Mouse (Mus musculus) right cerebral cortex, postnatal 25 days (tissue): Measurements from ENCODE around the gene A230050P20Rik.
"Not testable (repeated sequence)": the region's sequence is repeated elsewhere in the genome, so short reads cannot be mapped to it uniquely, and the experiment has no call there.

Source experiments
- DNase-seq: peaks from one replicate; pipeline ENCODE4 v3.0.0; 2022

The A230050P20Rik gene

DNA sequence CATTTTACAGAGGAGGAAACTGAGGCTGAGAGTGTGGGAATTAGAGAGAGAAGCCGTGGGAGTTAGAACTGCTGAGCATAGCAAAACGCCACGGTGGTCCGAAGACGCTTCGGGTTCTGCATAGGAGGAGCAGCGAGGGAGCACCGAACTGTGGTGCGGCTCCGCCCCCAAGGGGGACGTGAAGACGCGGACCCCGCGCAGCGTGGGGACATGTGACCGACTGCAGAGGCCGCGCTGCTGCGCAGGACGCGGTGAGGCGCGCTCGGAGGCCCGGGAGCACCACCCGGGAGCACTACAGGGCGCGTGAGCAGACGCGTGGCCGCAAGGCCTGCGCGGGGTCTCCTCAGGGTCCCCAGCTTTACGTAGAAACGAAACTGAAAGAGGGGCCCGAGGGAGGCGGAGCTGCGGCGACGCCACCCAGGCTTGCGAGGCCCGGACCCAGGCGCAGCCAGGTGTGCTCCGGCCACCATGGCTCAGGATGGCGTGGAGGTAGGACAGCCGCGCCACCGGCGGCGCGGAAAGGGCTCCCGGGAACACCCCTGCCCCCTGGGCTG lies at the start of gene A230050P20Rik:
A230050P20Rik (plus strand) TSS at position 195 of the 554 bp plus-strand sequence.
- DNase-seq: peak; percentile 83

DNA sequence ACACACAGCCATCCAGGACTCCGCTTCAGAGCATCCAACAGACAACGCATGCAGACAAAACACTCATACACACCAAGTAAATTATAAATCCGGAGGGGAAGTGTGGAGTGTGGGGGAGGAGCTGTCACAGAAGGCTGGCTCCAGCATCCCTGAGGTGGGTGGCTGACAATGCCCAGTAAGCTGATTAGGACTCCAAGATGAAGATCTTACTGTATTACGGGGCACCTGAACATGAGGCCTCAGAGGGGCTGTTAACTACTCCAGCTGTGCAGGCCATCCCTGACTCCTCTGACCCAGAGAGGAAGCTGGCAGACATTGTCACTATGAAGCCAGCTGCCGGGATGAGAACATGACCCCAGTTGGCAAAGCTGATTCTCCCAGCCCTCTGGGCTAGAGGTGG lies 48.4 kb upstream of the A230050P20Rik start:
- no peak for DNase-seq

DNA sequence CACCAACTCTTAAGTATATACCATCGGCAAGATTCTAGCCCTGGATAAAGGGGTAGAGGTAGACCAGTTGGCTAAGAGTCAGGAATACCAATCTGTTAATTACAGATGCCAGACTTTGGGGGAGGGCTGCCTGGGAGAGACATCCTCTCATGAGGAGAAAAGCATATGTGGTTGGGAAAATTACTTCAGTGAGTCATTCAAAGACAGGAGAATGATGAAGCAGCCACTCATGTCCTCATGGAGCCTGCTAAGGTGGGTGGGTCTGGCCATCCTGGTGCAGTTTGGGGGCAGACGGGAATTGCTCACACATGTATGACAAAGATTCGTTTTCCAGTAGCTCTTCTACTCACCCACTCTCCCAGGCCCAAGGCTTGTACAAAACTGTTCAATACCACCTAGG lies 45.6 kb upstream of the A230050P20Rik start:
- peak; percentile 47 for DNase-seq

DNA sequence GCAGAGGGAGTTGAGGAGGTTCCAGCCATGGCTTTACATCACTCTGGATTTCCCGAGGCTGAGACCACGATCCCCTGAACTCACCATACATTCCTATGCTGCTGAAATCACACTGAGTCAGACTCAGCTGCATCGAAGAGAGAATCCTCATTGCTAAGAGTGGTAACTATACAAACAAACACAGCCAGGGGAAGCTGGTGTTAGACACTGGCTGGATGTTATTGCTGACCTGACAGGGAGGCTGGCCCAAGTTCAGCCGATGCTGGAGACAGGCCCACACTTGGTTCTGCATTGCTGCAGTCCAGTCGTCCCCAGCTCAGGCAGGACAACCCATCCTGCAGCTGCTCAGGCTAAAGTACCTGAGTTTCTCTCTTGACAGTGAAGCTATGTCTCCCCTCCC lies 42.7 kb upstream of the A230050P20Rik start:
- DNase-seq: no peak

DNA sequence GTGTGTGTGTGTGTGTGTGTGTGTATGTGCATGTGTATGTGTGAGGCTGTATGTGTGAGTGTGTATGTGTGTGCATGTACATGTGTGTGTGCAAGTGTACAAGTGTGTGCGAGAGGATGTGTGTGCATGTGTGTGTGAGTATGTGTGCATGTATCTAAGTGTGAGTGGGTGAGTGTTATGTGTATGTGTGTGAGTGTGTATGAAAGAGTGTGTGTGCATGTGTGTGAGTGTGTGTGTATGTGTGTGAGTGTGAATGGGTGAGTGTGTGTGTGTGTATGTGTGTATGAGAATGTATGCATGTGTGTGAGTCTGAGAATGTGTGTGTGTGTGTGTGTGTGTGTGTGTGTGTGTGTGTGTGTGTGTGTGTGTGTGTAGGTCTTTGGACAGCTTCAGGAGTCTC lies 40.3 kb upstream of the A230050P20Rik start:
- no peak for DNase-seq

DNA sequence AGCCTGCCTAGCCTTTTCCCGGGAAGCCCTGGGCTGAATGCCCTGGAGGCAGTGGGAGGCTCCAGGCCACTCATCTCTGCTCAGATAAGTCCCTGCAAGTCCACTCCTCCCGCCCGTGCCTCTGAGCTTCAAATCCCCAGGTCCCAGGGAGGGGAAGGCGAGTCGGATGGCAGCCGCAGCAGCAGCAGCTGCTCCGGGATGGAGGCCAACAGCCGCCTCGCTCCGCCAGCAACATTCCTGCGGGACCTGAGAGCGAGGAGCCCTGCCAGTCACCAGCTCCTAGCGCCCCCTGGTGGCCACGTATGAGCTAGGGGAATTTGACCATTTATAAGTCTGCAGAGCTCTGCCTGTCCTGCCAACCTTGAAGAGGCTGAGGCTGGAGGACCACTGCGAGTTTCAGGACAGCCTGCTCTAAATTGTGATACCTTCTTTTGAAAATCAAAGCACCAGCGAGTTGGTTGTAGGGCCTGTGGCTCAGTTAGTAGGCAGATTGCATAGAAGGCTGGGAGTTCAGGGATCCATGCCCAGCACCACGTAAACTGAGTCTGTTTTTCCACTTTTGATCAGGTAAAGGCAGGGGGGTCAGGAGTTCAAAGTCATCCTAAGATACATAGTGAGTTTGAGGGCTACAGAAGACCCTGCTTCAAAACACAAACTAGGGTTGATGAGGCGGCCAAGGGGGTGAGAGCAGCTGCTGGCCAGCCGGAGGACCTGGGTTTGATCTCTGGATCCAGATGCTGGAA lies 37.4 kb upstream of the A230050P20Rik start:
- peak; percentile 91 for DNase-seq

DNA sequence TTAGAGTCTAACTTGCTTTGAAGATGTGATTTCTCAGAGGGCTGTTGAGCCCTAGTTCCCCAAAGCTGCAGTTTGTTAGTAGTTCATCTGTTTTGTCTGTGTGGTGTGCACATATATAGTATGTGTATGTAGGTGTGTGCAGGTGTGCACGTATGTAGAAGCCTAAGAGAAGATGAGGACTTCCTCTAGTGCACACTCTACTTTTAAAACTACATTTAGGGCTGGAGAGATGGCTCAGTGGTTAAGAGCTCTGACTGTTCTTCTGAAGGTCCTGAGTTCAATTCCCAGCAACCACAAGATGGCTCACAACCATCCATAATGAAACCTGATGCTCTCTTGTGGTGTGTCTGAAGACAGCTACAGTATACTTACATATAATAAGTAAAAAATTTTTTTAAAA lies 33.6 kb upstream of the A230050P20Rik start:
- DNase-seq: no peak

DNA sequence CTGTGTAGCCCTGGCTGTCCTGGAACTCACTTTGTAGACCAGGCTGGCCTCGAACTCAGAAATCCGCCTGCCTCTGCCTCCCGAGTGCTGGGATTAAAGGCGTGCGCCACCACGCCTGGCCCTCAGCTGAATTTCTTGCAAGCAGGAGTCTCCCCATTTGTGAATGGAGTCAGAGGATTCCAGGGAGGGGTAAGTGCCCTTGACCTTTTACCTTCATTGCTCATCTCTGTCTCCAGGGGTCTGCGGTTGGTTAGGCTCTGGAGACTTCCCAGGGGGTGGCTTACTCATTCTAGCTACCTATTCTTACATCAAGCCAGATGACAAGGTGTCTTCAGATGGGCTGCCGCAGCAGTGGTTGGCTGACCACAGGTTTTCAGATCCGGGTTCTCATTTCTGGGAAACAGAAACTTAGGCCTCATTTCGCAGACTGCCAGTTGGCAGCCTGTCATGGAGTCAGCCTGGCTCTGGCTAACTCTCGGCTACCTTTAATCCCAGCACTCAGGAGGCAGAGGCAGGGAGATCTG lies 32.9 kb upstream of the A230050P20Rik start:
- not testable (repeated sequence) for DNase-seq

DNA sequence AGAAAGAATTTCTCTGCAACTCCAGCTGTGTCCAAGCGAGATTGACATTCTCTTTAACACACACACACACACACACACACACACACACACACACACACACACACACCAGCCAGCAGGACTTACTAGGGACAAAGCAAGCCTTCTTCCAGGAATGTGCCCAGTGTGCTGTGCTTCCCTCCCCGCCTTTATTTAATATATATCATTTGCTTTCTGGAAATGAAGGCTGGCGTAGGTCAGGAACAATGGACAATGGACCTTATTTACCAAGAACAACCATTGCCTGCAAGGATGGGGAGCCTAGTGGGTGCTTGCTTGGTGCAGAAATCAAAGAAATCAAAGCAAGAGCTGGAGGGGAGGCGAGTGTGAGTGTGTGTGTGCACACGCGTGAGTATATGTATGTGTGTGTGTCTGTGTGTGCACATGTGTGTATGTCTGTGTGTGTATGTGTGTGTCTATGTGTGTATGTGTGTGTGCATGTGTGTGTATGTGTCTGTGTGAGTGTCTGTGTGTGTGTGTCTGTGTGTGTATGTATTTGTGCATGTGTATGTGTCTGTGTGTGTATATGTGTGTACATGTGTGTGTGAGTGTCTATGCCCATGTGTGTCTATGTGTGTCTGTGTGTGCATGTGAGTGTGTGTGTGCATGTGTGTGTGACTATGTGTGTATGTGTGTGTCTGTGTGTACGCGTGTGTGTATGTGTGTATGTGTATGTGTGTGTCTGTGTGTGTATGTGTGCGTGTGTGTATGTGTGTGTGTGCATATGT lies 31.1 kb upstream of the A230050P20Rik start:
- DNase-seq: no peak

DNA sequence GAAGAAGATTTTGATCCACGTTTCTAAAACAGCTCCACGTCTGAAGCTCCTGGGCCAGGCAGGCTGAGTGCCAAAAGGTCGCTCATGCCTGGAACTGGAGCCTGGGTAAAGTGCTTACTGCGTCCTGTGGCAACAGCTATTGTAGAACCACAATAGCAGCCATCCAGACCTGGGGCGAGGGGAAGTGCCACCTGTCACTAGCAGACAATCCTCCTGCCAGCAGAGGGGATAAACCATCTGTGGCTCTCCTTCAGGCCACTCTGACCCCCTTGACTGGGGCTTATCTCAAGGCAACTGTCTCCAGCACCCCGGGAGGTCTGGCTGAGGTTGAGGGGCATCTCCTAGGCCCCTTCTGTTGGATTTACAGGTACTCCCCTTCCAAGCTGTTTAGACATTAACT lies 29.5 kb upstream of the A230050P20Rik start:
- DNase-seq: no peak

DNA sequence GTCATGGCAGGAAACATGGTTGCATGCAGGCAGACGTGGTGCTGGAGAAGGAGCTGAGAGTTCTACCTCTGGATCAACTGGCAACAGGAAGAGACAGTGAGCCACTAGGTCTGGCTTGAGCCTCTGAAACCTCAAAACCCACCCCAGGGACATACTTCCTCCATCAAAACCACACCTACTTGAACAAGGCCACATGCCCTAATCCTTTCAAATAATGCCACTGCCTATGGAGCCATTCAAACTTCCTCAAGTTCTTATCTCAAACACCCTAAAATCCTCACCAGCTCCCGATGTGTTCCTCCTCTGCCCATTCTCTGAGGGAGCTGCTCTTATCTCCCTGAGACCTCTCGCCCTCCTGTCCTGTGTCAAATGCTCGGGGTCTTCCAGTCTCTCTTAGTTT lies 26.2 kb upstream of the A230050P20Rik start:
- no peak for DNase-seq

DNA sequence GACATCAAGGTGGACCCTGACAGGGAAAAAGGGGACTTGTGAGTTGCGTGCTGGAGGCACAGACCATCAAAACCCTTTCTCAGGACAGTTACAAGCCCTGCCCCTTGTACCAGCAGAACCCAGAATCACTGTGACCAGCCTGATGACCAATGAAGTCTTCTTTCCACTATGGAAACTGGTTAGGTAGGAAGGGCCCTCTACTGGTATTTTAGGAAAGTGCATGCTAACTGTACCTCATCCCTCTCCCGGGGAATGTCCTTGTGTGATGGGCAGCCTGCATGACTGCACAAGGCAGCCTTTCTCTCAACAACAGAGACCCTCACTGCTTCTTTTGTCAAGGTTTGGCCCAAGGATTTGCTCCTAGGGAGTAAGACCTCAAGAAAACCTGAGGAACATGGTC lies 25.8 kb upstream of the A230050P20Rik start:
- DNase-seq: peak; percentile 9

DNA sequence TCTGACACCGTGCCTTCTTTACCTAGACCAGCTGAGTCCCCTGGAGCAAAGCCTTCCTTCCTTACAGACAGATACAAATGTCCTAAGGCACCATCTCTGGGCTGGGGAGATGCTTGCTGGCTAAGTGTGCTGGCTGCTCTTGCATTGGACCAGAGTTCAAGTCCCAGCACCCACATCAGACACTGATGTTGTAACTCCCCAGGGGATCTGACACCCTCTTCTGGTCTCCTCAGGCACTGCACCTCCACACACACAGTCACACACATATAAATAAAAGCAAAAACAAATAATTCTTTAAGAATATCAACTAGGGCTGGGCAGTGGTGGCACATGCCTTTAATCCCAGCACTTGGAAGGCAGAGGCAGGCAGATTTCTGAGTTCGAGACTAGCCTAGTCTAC lies 18.3 kb upstream of the A230050P20Rik start:
- no peak for DNase-seq

DNA sequence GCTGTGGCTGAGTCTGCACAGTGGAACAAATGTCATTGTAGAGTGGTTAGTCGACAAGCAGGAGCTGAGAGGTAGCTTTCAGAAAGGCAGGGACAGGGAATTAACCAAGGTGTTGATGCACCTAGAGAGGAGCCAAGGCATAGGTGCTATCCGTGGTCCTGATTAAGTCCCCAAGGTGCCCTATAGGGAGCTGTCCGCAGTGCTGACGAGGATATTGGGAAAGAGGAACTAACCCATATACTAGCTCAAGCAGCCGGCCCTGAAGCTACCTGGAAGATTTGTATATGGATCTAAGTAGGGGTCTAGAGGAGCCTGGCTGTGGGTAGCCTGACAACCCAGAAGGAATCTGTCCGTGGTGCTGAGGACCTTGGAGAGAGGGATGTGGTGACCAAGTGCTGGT lies 11.3 kb upstream of the A230050P20Rik start:
- no peak for DNase-seq

DNA sequence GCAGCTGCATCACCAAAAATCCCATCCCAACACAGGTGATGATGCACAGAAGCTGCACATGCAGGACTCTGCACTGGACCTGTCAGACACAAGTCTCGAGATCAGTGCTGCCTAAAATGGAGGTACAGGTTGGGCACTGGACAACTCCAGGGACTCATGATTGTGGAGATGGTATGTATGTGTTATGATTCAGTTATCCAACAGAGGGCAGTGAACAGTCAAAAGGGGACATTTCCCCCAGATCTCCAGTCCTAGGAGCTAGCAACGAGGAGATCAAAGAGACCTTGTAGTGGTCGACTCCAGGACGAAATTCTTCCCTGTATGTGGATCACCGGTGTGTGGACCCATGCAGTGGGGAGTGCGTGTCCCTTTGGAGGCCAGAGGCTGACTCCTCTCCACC lies 8.5 kb upstream of the A230050P20Rik start:
- DNase-seq: no peak

DNA sequence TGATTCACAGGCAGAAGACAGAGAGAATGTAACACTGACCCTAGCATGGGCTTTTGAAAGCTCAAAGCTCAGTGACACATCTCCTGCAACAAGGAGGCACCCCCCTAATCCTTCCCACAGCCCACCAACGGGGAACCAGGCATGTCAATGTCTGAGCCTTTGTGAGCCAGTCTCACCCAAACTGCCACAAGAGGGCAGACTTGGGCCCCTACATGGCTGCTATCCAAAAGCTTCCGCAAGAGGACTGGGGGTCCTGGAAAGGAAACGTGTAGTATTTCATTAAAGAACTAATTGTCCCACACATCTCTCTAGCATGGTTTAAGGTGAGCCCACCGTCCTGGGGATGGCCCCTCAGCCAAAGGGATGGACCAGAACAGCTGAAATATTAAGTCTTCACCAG lies 6.6 kb upstream of the A230050P20Rik start:
- DNase-seq: no peak

DNA sequence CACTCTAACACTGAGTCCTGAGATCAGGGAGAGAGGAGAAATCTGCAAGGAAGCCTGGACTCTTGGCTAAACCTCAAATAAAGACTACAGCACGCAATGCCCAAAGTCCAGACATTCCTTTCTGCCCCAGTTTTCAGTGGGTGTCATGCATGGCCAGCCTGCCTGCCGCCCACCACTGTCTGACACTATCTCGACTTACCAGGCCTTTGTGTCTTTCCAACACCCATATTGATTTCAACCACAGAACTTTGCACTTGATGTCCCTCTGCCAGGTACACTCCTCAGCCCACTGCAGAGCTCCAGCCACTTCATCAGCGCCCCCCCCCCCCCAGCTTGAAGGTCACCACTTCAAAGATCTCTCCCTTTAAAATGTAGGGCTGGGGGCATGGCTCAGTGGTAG lies 6.2 kb upstream of the A230050P20Rik start:
- no peak for DNase-seq

DNA sequence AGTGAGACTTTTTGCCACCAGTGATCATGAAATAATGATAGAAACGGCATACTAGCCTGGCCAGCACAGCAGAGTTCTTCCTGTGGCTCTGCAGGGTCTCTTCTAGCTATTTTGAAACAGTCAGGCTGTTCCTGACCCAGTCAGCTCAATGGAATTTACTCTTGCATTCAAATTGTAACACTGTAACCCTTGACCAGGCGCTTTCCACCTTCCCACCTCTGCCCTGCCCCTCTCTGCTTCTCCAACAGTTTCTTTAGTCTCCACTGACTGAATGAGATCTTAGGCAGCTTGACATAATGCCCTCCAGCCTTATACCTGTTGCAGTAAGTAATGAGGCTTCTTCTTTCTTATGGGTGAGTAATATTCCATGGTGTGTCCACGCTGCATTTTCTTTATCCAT lies 1.6 kb upstream of the A230050P20Rik start:
- DNase-seq: no peak

DNA sequence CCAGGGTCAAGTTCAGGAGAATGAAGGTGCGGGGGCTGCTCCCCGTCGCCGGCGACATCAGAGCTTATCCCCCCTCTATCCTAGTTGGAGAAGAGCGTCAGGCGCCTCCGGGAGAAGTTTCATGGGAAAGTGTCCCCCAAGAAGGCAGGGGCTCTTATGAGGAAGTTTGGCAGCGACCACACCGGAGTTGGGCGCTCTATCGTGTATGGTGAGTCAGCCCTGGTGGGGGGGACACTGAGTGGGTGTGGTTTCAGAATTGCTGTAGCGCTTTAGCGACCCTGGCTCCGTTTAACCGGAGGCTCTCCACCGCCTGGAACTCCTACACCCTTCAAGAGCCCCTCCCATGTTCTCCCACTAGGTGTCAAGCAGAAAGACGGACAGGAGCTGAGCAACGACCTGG lies 804 bp downstream of the A230050P20Rik start:
- DNase-seq: no peak

DNA sequence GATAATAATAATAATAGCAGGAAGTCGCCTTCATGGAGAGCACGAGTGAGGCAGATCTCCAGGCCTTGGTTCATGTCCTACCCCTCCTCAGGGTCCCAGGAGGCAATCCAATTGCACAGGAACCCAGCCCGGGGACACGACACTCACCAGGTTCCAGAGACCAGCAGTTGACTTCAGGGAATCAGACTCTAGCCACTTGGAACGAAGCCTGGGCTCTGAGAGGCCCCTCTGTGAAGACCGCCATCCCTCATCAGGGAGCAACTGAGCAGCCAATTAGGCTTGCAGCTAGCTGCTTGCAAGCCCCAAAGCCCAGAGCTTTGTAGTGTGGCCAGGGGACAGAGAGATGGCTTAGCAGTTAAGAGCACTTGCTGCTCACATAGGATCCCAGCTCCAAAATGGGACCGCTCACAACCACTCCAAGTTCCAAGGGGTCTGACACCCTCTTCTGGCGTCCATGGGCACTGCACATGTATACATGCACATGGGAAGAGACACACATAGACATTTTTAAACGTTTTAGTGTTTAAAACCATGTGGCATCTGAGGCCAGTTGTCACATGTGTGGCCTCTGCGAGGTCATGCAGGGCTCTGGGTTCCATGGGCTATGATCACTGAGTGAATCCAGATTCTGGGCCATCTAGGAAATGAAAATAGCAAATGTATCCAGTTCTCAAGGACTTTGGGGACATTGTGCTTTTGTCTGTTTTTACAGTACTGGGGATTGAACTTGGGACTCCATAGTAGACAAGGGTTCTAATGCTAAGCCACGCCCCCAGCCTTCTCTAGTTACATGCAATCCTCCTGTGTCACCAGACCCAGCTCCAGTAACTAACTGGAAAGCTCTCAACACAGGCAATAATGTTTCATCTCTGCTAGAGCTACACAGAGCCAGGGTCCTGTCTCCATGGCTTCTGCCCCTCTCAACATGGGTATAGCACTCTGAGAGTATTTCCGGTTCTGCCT lies 2.0 kb downstream of the A230050P20Rik start:
- DNase-seq: no peak

DNA sequence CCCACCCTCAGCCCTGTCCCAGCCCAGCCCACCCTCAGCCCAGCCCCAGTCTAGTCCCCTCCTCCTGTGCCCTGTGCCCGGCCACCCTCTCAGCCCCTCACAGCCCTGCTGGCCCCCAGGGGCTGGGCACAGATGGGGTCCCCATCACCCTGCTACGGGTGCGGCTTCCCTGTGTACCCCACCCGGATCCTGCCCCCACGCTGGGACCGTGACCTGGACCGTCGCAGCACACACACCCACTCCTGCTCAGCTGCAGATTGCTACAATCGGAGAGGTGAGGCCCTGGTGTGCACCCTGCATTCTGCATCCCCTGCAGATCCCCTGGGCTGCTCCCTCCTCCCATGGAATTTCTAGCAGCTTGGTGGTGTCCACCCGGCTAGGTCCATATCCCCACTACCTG lies 4.5 kb downstream of the A230050P20Rik start:
- DNase-seq: no peak

DNA sequence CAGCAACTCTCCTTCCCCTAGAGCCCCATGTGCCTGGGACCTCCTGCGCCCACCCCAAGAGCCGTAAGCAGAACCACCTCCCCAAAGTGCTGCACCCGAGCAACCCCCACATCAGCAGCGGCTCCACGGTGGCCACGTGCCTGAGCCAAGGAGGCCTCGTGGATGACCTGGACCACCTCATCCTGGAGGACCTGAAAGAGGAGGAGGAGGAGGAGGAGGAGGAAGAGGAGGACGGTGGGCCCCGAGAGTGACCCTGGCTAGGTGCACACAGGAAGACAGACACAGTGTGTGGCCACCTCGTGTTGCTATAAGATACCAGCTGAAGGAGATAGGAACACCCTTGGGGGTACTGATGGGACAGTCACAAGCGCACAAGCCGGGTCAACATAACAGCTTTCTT lies 5.1 kb downstream of the A230050P20Rik start:
- no peak for DNase-seq
